Mouse (Mus musculus) liver, adult 2 months (tissue): ENCODE measurements around the gene Gm2696.

Experiments
- CTCF ChIP-seq: fragments of 200-500 bp; IDR thresholded peaks from 2 replicates; pipeline ENCODE4 v1.5.1; 2011; ENCODE audit warnings: low read depth, low read length, control low read depth
- POLR2A ChIP-seq: fragments of 200-500 bp; IDR thresholded peaks from 2 replicates; pipeline ENCODE4 v1.6.1; 2011; ENCODE audit warnings: low read length, control low read depth; ENCODE audit not compliant: insufficient read depth; ENCODE audit errors: extremely low read depth

DNA sequence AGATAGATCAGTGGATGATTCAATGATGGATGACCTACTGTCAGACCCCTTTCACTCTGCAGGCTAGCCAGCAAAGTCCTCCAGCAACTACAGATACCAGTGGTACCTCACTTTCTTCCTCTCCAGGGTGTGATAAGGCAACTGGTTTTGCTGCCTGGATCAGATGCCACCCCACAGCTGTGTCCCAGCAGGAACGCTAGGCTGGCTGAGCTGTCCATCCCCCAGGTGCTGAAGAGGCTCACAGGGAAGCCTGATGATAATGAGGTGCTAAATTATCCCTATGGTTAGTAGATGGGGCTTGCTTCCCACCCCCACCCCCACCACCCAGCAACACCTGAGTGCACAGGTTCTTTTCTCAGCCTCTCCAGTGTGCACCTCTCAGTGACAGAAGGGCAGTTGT lies 53.1 kb downstream of the Gm2696 start:
- TF ChIP-seq CTCF, result no peak
- TF ChIP-seq POLR2A, result no peak
